Mouse (Mus musculus) liver, adult 2 months (tissue): ENCODE data around the gene Ireb2. TPM values are rescaled to one million over a fixed set of nuclear protein-coding genes. Genes with fewer than 3 reads are reported as not detected.

Experiments
- DNase-seq: peaks from one replicate; pipeline ENCODE4 v3.0.0-alpha.2; 2011; ENCODE audit warnings: low read depth, low spot score; ENCODE audit errors: extremely low read depth
- H3K27ac ChIP-seq: fragments of 200-500 bp; replicated peaks from 2 replicates; pipeline ENCODE4 v1.5.1; 2012; ENCODE audit warnings: low read depth, mild to moderate bottlenecking, control low read depth, inconsistent platforms, low read length; ENCODE audit not compliant: insufficient read depth
- H3K27me3 ChIP-seq: fragments of 200-500 bp; 2 replicates; pipeline ENCODE4 v1.6.1; 2012; ENCODE audit warnings: mild to moderate bottlenecking, moderate library complexity, low read length, inconsistent platforms; ENCODE audit not compliant: control insufficient read depth, insufficient read depth
- H3K36me3 ChIP-seq: fragments of 200-500 bp; 2 replicates; pipeline ENCODE4 v1.6.1; 2012; ENCODE audit warnings: low read length, inconsistent platforms; ENCODE audit not compliant: control insufficient read depth, insufficient read depth
- H3K4me1 ChIP-seq: fragments of 200-500 bp; 2 replicates; pipeline ENCODE4 v1.6.1; 2011; ENCODE audit warnings: low read length; ENCODE audit not compliant: control insufficient read depth, insufficient read depth
- H3K4me3 ChIP-seq: fragments of 200-500 bp; 2 replicates; pipeline ENCODE4 v1.5.1; 2011; ENCODE audit warnings: low read depth, mild to moderate bottlenecking, control low read depth, low read length, moderate library complexity; ENCODE audit not compliant: insufficient read depth
- H3K79me2 ChIP-seq: fragments of 200-500 bp; 2 replicates; pipeline ENCODE4 v1.6.1; 2012; ENCODE audit warnings: inconsistent platforms, mild to moderate bottlenecking, low read length, moderate library complexity; ENCODE audit not compliant: control insufficient read depth, insufficient read depth
- H3K9ac ChIP-seq: fragments of 200-500 bp; 2 replicates; pipeline ENCODE4 v1.6.1; 2012; ENCODE audit warnings: low read depth, mild to moderate bottlenecking, control low read depth, inconsistent platforms, low read length
- CTCF ChIP-seq: fragments of 200-500 bp; IDR thresholded peaks from 2 replicates; pipeline ENCODE4 v1.5.1; 2011; ENCODE audit warnings: low read depth, low read length, control low read depth
- POLR2A ChIP-seq: fragments of 200-500 bp; IDR thresholded peaks from 2 replicates; pipeline ENCODE4 v1.6.1; 2011; ENCODE audit warnings: low read length, control low read depth; ENCODE audit not compliant: insufficient read depth; ENCODE audit errors: extremely low read depth
- WGBS: fragments of 180-500 bp; shearing (Covaris S2); methylation state at CpG from one replicate; pipeline ENCODE4 v1.1.7; 2018; 5-methylcytosine and 5-hydroxymethylcytosine counted together
- polyA plus RNA-seq: library from polyadenylated mRNA; depleted of rRNA; stranded (reverse); fragments of >200 nt; gene quantifications from 2 replicates; pipeline ENCODE4 v1.2.3, GENCODE M21; 2012
- total RNA-seq: library from RNA; depleted of rRNA; stranded (reverse); fragments of >200 nt; gene quantifications from 2 replicates; pipeline ENCODE4 v1.2.3, GENCODE M21; 2014

Ireb2 gene
- total and polyA plus RNA-seq, 2 experiments = 7.1 to 58.7 TPM

- no peaks in the 10 kb centered on the region for H3K79me2 ChIP-seq
- peaks cover 22% of the 10 kb centered on the region for H3K4me1 ChIP-seq
- no peak overlapping the region for H3K9ac ChIP-seq
- H3K36me3 ChIP-seq = no peaks in the 10 kb centered on the region
- TF ChIP-seq POLR2A (no peak), CTCF (no peak)
- no peaks in the 10 kb centered on the region for H3K27me3 ChIP-seq
- no peak overlapping the region for H3K27ac ChIP-seq
- no peak for DNase-seq
- WGBS = 55% methylated on average over 3 of the region's 3 CpGs
- no peak overlapping the region for H3K4me3 ChIP-seq
These were observed 6.1 kb upstream of the Ireb2 start for GRCm38 (mm10) chr9:54857474-54857873.

- TF ChIP-seq POLR2A = no peak
- TF ChIP-seq CTCF = no peak
- DNase-seq = peak; percentile 98
- H3K4me3 ChIP-seq = no peak overlapping the region
- H3K4me1 ChIP-seq = peaks cover 26% of the 10 kb centered on the region
- H3K36me3 ChIP-seq = peaks cover under 1% of the 10 kb centered on the region
- WGBS = 26% methylated on average over 7 of the region's 7 CpGs
- H3K27ac ChIP-seq = peak overlapping the region; percentile 98
- H3K27me3 ChIP-seq = no peaks in the 10 kb centered on the region
- H3K9ac ChIP-seq = peak overlapping the region; percentile 61; the same call in 1 of the 2 replicates
- peaks cover 11% of the 10 kb centered on the region for H3K79me2 ChIP-seq
These were observed 3.1 kb upstream of the Ireb2 start for GRCm38 (mm10) chr9:54860526-54860925.

- H3K4me3 ChIP-seq = no peak overlapping the region
- no peak overlapping the region for H3K27ac ChIP-seq
- no peak overlapping the region for H3K9ac ChIP-seq
- TF ChIP-seq POLR2A = no peak
- TF ChIP-seq CTCF = no peak
- no peaks in the 10 kb centered on the region for H3K27me3 ChIP-seq
- no peak for DNase-seq
- 94% methylated on average over 1 of the region's 1 CpGs for WGBS
- H3K36me3 ChIP-seq = peaks cover 50% of the 10 kb centered on the region
- peaks cover 8% of the 10 kb centered on the region for H3K79me2 ChIP-seq
- peaks cover 3% of the 10 kb centered on the region for H3K4me1 ChIP-seq
These were observed 15.2 kb downstream of the Ireb2 start for GRCm38 (mm10) chr9:54878759-54879158.

- Histone ChIP-seq H3K9ac (no peak overlapping the region), H3K36me3 (peaks cover 66% of the 10 kb centered on the region)
- peak; percentile 29 for DNase-seq
These were observed 28.5 kb downstream of the Ireb2 start for GRCm38 (mm10) chr9:54892111-54892510.

GRCm38 (mm10) chr9:54897097-54897496 lies 33.5 kb downstream of the Ireb2 start:
- H3K27me3 ChIP-seq = no peaks in the 10 kb centered on the region
- no peaks in the 10 kb centered on the region for H3K4me1 ChIP-seq
- no peak overlapping the region for H3K9ac ChIP-seq
- H3K4me3 ChIP-seq = no peak overlapping the region
- H3K79me2 ChIP-seq = no peaks in the 10 kb centered on the region; the same call in 1 of the 2 replicates
- H3K27ac ChIP-seq = no peak overlapping the region
- H3K36me3 ChIP-seq = peaks cover 68% of the 10 kb centered on the region
- DNase-seq = peak; percentile 74
- TF ChIP-seq POLR2A (no peak), CTCF (peak; percentile 31)
- WGBS = 80% methylated on average over 3 of the region's 3 CpGs

More at GRCm38 (mm10) chr9:54892111-54892510, 28.5 kb downstream of the Ireb2 start:
- H3K4me1 ChIP-seq = no peaks in the 10 kb centered on the region
- H3K27me3 ChIP-seq = no peaks in the 10 kb centered on the region
- no peak overlapping the region for H3K4me3 ChIP-seq
- TF ChIP-seq CTCF = no peak
- no peak for TF ChIP-seq POLR2A
- no peaks in the 10 kb centered on the region; the same call in 1 of the 2 replicates for H3K79me2 ChIP-seq
- 68% methylated on average over 4 of the region's 4 CpGs for WGBS
- no peak overlapping the region for H3K27ac ChIP-seq

- Histone ChIP-seq H3K9ac (no peak overlapping the region), H3K27ac (no peak overlapping the region), H3K36me3 (peaks cover 46% of the 10 kb centered on the region), H3K79me2 (no peaks in the 10 kb centered on the region), H3K4me1 (no peaks in the 10 kb centered on the region), H3K27me3 (no peaks in the 10 kb centered on the region), H3K4me3 (no peak overlapping the region)
- 41% methylated on average over 5 of the region's 5 CpGs for WGBS
- TF ChIP-seq POLR2A (no peak), CTCF (no peak)
- no peak for DNase-seq
These were observed 45.9 kb downstream of the Ireb2 start for GRCm38 (mm10) chr9:54909446-54909845.
